Mouse (Mus musculus) hindbrain, embryonic 16.5 days (tissue): ENCODE measurements around the gene Cpeb4. TPM values are rescaled to one million over a fixed set of nuclear protein-coding genes. Genes with fewer than 3 reads are reported as not detected.

ENCODE experiments used
- ATAC-seq: fragments of 200-750 bp; cut with Nextera tagmentation; 2 replicates; pipeline ENCODE4 v1.8.0; 2017; ENCODE audit warnings: moderate TSS enrichment, moderate library complexity
- H3K27ac ChIP-seq: fragments of 300-500 bp; sonication (generic); 2 replicates; pipeline ENCODE4 v1.5.1; 2014; ENCODE audit warnings: low read depth, mild to moderate bottlenecking, control low read depth, low read length, moderate library complexity
- H3K27me3 ChIP-seq: fragments of 300-500 bp; sonication (generic); replicated peaks from 2 replicates; pipeline ENCODE4 v1.6.1; 2014; ENCODE audit warnings: low read length; ENCODE audit not compliant: control insufficient read depth, insufficient read depth
- H3K36me3 ChIP-seq: fragments of 300-500 bp; sonication (generic); 2 replicates; pipeline ENCODE4 v1.6.1; 2014; ENCODE audit warnings: mild to moderate bottlenecking, low read length, moderate library complexity, mixed read lengths; ENCODE audit not compliant: control insufficient read depth, insufficient read depth
- H3K4me1 ChIP-seq: fragments of 300-500 bp; sonication (generic); 2 replicates; pipeline ENCODE4 v1.6.1; 2014; ENCODE audit warnings: low read depth, low read length; ENCODE audit not compliant: control insufficient read depth, insufficient read depth
- H3K4me2 ChIP-seq: fragments of 300-500 bp; sonication (generic); 2 replicates; pipeline ENCODE4 v1.6.1; 2014; ENCODE audit warnings: mild to moderate bottlenecking, low read length, control low read depth, moderate library complexity
- H3K4me3 ChIP-seq: fragments of 300-500 bp; sonication (generic); 2 replicates; pipeline ENCODE4 v1.5.1; 2014; ENCODE audit warnings: mild to moderate bottlenecking, low read length, control low read depth, moderate library complexity
- H3K9ac ChIP-seq: fragments of 300-500 bp; sonication (generic); 2 replicates; pipeline ENCODE4 v1.6.1; 2014; ENCODE audit warnings: low read depth, mild to moderate bottlenecking, control low read depth, low read length, moderate library complexity
- H3K9me3 ChIP-seq: fragments of 300-500 bp; sonication (generic); 2 replicates; pipeline ENCODE4 v1.6.1; 2014; ENCODE audit warnings: mild to moderate bottlenecking, low read length, moderate library complexity; ENCODE audit not compliant: control insufficient read depth
- WGBS: fragments of 180-500 bp; shearing (Covaris S2); extraction: QIAGEN DNeasy Blood & Tissue Kit; methylation state at CpG from one replicate; pipeline ENCODE4 v1.1.7; 2014; 5-methylcytosine and 5-hydroxymethylcytosine counted together
- polyA plus RNA-seq: library from polyadenylated mRNA; unstranded; fragments of >200 nt; fragmentation: Nextera tagmentation; extraction: Ambion mirVana; gene quantifications from 2 replicates; pipeline ENCODE4 v1.2.1, GENCODE M21; 2015

Cpeb4 gene
- polyA plus RNA-seq, 1 experiment from 2014 or later, result 14.5 TPM

- Histone ChIP-seq H3K36me3 (no peaks in the 10 kb centered on the region), H3K4me3 (no peak overlapping the region), H3K9me3 (no peaks in the 10 kb centered on the region), H3K4me2 (no peak overlapping the region), H3K27me3 (no peaks in the 10 kb centered on the region), H3K9ac (no peak overlapping the region), H3K4me1 (peaks cover 23% of the 10 kb centered on the region), H3K27ac (no peak overlapping the region)
- no peak for ATAC-seq
- 81% methylated on average over 3 of the region's 3 CpGs for WGBS
Observed at GRCm38 (mm10) chr11:31945471-31945870, 73.5 kb downstream of the Cpeb4 start.

GRCm38 (mm10) chr11:31948462-31949330 lies 76.7 kb downstream of the Cpeb4 start:
- Histone ChIP-seq H3K4me2 (peak overlapping the region; percentile 74), H3K4me3 (peak overlapping the region; percentile 44), H3K9ac (peak overlapping the region; percentile 57), H3K27me3 (no peaks in the 10 kb centered on the region; the same call in 1 of the 2 replicates), H3K9me3 (no peaks in the 10 kb centered on the region), H3K4me1 (peaks cover 9% of the 10 kb centered on the region), H3K36me3 (no peaks in the 10 kb centered on the region), H3K27ac (peak overlapping the region; percentile 51; the same call in 1 of the 2 replicates)
- peak; percentile 77 for ATAC-seq
- WGBS, result 14% methylated on average over 15 of the region's 15 CpGs

DNA sequence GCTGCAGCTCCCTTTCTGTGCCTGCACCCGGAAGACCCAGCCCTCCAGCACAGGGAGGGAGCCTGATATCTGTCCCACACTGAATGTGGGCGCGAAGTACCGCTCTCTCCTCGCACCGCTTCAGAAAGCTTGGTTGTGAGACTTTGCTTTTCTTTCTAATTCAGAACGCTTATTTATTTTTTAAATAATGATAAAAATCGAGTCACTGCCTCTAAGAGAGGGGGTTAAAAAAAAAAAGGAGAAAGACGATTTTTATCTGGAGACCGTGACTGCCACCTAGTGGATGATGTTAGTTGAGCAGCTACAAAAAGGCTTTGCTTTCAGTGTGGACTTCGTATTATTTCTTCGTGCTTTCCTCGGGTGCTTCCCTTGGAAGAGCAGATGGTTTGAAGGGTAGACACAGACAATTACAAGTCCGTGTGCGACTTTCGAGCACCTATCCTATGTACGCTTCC lies 77.3 kb downstream of the Cpeb4 start:
- peak; percentile 90 for ATAC-seq
- Histone ChIP-seq H3K4me3 (peak overlapping the region; percentile 44), H3K9ac (peak overlapping the region; percentile 57), H3K4me2 (peak overlapping the region; percentile 74), H3K9me3 (no peaks in the 10 kb centered on the region), H3K27ac (peak overlapping the region; percentile 51; the same call in 1 of the 2 replicates), H3K36me3 (no peaks in the 10 kb centered on the region), H3K4me1 (peaks cover 9% of the 10 kb centered on the region), H3K27me3 (no peaks in the 10 kb centered on the region; the same call in 1 of the 2 replicates)
- WGBS, result 1% methylated on average over 17 of the region's 17 CpGs

- H3K4me2 ChIP-seq, result no peak overlapping the region
- no peaks in the 10 kb centered on the region for H3K9me3 ChIP-seq
- no peaks in the 10 kb centered on the region for H3K4me1 ChIP-seq
- H3K27me3 ChIP-seq, result no peaks in the 10 kb centered on the region
- no peak for ATAC-seq
- H3K27ac ChIP-seq, result no peak overlapping the region
- H3K4me3 ChIP-seq, result no peak overlapping the region
- no peak overlapping the region for H3K9ac ChIP-seq
- no peaks in the 10 kb centered on the region for H3K36me3 ChIP-seq
Observed at GRCm38 (mm10) chr11:31960071-31960470, 88.1 kb downstream of the Cpeb4 start.

DNA sequence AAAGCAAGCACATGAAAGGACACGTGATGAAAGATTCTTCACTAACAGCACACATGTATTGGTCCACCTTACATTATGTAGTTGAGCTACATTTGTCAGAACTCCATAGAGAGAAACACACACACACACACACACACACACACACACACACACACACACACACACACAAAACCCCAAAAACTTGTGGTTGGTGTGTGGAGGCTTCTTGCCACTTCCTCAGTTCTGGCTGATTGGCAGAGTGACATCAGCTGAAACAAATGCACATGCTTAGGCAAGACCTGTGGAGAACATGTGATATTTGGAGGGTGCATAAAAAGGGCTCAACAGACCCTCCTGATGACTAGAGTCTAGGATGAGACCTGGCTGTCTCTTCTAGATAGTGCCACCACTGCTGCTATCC lies 92.0 kb downstream of the Cpeb4 start:
- Histone ChIP-seq H3K27ac (no peak overlapping the region), H3K27me3 (no peaks in the 10 kb centered on the region), H3K9me3 (no peaks in the 10 kb centered on the region), H3K4me3 (no peak overlapping the region), H3K4me1 (peaks cover 5% of the 10 kb centered on the region), H3K4me2 (no peak overlapping the region), H3K36me3 (no peaks in the 10 kb centered on the region), H3K9ac (no peak overlapping the region)
- WGBS, result 100% methylated on average over 1 of the region's 1 CpGs
- no peak for ATAC-seq

- Histone ChIP-seq H3K9me3 (no peaks in the 10 kb centered on the region), H3K4me2 (peak within 1 kb of the TSS; percentile 60), H3K36me3 (no peaks in the 10 kb centered on the region), H3K27me3 (no peaks in the 10 kb centered on the region), H3K27ac (no peak within 1 kb of the TSS), H3K4me3 (peak within 1 kb of the TSS; percentile 30), H3K9ac (peak within 1 kb of the TSS; percentile 66), H3K4me1 (peaks cover 5% of the 10 kb centered on the region)
- peak; percentile 67 for ATAC-seq
- WGBS, result 43% methylated on average over 43 of the region's 49 CpGs
Observed at GRCm38 (mm10) chr11:31965256-31966134, 93.5 kb downstream of the Cpeb4 start, which contains the start of gene 4930524B15Rik. 4930524B15Rik (plus strand) TSS chr11:31965592.

DNA sequence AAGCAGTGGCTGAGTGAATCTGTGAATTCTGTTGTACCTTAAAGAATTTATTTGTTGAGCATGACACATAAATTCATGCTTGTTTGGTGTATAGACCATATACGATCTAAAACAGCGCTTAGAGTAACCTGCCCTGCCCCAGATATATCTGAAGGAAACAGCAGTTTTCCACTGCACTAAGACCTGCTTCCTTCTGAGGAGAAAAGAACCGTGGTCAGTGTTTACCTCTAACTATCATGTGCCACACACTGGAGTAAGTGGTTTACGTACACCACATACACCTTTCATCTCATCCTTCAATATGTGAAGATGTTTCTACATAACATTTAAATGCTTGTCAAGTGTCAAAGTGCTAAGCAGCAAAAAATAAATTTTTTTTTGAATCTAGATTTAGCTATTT lies 102.1 kb downstream of the Cpeb4 start:
- Histone ChIP-seq H3K27ac (no peak overlapping the region), H3K4me1 (no peaks in the 10 kb centered on the region), H3K4me2 (no peak overlapping the region), H3K9me3 (no peaks in the 10 kb centered on the region), H3K36me3 (no peaks in the 10 kb centered on the region), H3K9ac (no peak overlapping the region), H3K27me3 (no peaks in the 10 kb centered on the region), H3K4me3 (no peak overlapping the region)
- 88% methylated on average over 4 of the region's 4 CpGs for WGBS
- no peak for ATAC-seq

GRCm38 (mm10) chr11:31974826-31975225 lies 102.8 kb downstream of the Cpeb4 start:
- Histone ChIP-seq H3K27me3 (no peaks in the 10 kb centered on the region), H3K4me3 (no peak overlapping the region), H3K36me3 (no peaks in the 10 kb centered on the region), H3K9me3 (peaks cover under 1% of the 10 kb centered on the region; the same call in 1 of the 2 replicates), H3K4me1 (no peaks in the 10 kb centered on the region), H3K27ac (no peak overlapping the region), H3K4me2 (no peak overlapping the region), H3K9ac (no peak overlapping the region)
- no peak for ATAC-seq
- WGBS, result 65% methylated on average over 8 of the region's 8 CpGs

- no peaks in the 10 kb centered on the region for H3K4me1 ChIP-seq
- H3K27me3 ChIP-seq, result no peaks in the 10 kb centered on the region
- peaks cover 4% of the 10 kb centered on the region; the same call in 1 of the 2 replicates for H3K9me3 ChIP-seq
- H3K36me3 ChIP-seq, result no peaks in the 10 kb centered on the region
- no peak overlapping the region for H3K27ac ChIP-seq
- no peak for ATAC-seq
- H3K4me2 ChIP-seq, result no peak overlapping the region
- 74% methylated on average over 5 of the region's 5 CpGs for WGBS
- H3K9ac ChIP-seq, result no peak overlapping the region
- no peak overlapping the region for H3K4me3 ChIP-seq
Observed at GRCm38 (mm10) chr11:31975678-31976077, 103.7 kb downstream of the Cpeb4 start.
